Mouse (Mus musculus) olfactory bulb, adult 2 months (tissue): ENCODE results near the gene Clec16a. TPM values are rescaled to one million over a fixed set of nuclear protein-coding genes. Genes with fewer than 3 reads are reported as not detected.

Experiments used
- H3K27ac ChIP-seq: fragments of 200-500 bp; 2 replicates; pipeline ENCODE4 v1.5.1; 2012; ENCODE audit warnings: low read depth, low read length; ENCODE audit not compliant: insufficient read depth
- H3K4me1 ChIP-seq: fragments of 200-500 bp; 2 replicates; pipeline ENCODE4 v1.6.1; 2012; ENCODE audit warnings: low read length; ENCODE audit not compliant: control insufficient read depth, insufficient read depth
- H3K4me3 ChIP-seq: fragments of 200-500 bp; 2 replicates; pipeline ENCODE4 v1.5.1; 2012; ENCODE audit warnings: mild to moderate bottlenecking, low read depth, low read length, moderate library complexity; ENCODE audit not compliant: insufficient read depth
- CTCF ChIP-seq: fragments of 200-500 bp; IDR thresholded peaks from 2 replicates; pipeline ENCODE4 v1.5.1; 2012; ENCODE audit warnings: low read depth, mild to moderate bottlenecking, low read length, moderate library complexity; ENCODE audit not compliant: insufficient read depth
- POLR2A ChIP-seq: fragments of 200-500 bp; IDR thresholded peaks from 2 replicates; pipeline ENCODE4 v1.6.1; 2012; ENCODE audit warnings: mild to moderate bottlenecking, low read depth, low read length, moderate library complexity; ENCODE audit not compliant: insufficient read depth
- WGBS: fragments of 180-500 bp; shearing (Covaris S2); methylation state at CpG from one replicate; pipeline ENCODE4 v1.1.7; 2018; 5-methylcytosine and 5-hydroxymethylcytosine counted together
- polyA plus RNA-seq: library from polyadenylated mRNA; stranded (reverse); fragments of >200 nt; gene quantifications from 2 replicates; pipeline ENCODE4 v1.2.4, GENCODE M21; 2012; ENCODE audit warnings: low replicate concordance; ENCODE audit not compliant: missing spikeins, insufficient read depth, insufficient read length

Clec16a gene
- polyA plus RNA-seq, 1 experiment = 285 TPM

DNA sequence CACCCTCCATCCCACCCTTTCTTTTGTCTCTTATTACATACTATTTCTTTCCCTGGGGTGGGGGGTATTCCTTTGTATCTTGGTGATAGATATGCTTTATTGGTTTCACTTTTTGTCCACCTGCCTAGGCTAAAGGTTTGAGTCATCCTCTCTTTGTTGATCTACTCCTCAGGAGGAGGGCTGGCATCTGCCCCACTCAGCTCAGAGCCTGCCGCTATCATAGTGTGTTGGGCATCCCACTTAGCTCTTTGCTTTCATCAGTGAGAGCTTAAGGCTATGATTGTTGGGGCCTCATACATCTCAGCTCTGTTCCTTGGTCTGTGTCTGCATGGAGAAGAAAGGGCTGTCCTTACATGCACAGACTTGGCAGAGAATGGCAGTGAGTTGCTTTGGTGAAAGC lies 81.0 kb downstream of the Clec16a start:
- Histone ChIP-seq H3K4me3 (no peak overlapping the region), H3K27ac (no peak overlapping the region), H3K4me1 (peaks cover 4% of the 10 kb centered on the region; the same call in 1 of the 2 replicates)
- TF ChIP-seq CTCF = no peak
- TF ChIP-seq POLR2A = no peak
- 71% methylated on average over 1 of the region's 1 CpGs for WGBS

DNA sequence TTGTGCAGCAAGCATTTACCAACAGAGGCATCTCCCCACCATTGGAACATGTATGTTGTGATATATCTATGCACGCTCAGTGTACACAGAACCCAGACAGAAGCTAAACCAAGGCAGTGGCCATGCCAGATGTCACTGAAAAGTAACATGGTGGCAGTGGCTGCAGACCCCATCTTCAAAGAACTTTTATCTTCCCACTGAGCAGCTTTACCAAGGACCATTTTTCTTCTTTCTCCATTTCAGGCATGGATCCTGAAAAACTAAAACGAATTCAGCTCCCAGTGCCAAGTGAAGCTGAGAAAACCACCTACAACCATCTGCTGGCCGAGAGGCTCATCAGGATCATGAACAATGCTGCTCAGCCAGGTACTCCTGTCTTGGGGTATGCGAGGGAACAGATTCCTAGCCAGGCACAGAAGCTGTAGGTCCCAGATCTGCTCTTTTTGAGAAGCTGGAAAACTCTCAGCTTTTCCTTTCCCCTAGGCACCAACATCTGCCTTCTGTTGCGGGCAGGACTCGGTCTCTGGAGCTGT lies 82.1 kb downstream of the Clec16a start:
- 89% methylated on average over 6 of the region's 6 CpGs for WGBS
- Histone ChIP-seq H3K4me3 (no peak overlapping the region), H3K4me1 (peaks cover 4% of the 10 kb centered on the region; the same call in 1 of the 2 replicates), H3K27ac (no peak overlapping the region)
- TF ChIP-seq CTCF (no peak), POLR2A (no peak)

DNA sequence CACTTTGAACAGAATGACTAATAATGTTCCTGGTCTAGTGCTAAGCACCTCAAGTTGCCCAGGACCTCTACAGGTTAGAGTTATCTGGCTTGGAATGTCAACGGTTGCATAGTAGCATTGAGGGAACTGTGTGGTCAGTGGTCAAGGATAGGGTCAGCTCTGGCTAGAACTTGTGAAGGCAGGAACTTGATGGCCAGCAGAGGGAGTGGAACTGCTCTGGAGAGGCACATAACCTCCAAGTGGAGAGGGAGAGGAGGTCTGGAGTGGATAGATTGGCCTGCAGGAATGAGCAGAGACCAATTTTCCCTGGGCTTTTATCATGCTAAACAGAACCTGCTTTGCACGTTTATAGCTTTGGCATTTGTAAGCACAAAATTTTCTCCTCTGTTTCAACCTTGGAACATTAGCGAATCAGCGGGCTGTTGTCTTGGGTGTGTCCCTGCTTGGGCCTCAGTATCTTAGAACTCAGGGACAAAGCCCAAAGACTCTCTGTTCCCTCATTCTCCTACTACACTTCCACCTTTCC lies 83.0 kb downstream of the Clec16a start:
- TF ChIP-seq CTCF = no peak
- TF ChIP-seq POLR2A = no peak
- no peak overlapping the region for H3K4me3 ChIP-seq
- H3K27ac ChIP-seq = no peak overlapping the region
- 69% methylated on average over 4 of the region's 4 CpGs for WGBS
- H3K4me1 ChIP-seq = peaks cover 4% of the 10 kb centered on the region; the same call in 1 of the 2 replicates

DNA sequence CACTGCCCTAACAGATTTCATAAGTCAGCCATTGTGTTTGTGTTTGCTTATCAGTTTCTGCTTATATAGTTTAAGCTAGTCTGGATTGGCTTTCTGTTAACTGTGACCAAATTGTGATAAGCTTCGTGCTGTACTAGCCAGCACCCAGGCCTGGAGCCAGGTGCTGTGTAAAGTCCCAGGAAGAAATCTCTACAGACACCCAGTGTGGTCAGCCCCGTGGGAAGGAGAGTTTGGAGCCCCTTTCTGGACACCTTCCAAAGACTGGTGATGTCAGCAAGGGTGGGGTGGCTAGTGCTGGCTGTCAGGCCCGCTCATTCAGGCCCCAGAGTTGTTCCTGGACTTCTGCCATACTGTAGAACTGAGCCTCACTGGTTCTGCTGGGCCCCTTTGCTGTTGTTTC lies 83.8 kb downstream of the Clec16a start:
- no peak overlapping the region for H3K4me3 ChIP-seq
- peaks cover 4% of the 10 kb centered on the region; the same call in 1 of the 2 replicates for H3K4me1 ChIP-seq
- 45% methylated on average over 3 of the region's 3 CpGs for WGBS
- TF ChIP-seq CTCF (no peak), POLR2A (no peak)
- H3K27ac ChIP-seq = no peak overlapping the region

DNA sequence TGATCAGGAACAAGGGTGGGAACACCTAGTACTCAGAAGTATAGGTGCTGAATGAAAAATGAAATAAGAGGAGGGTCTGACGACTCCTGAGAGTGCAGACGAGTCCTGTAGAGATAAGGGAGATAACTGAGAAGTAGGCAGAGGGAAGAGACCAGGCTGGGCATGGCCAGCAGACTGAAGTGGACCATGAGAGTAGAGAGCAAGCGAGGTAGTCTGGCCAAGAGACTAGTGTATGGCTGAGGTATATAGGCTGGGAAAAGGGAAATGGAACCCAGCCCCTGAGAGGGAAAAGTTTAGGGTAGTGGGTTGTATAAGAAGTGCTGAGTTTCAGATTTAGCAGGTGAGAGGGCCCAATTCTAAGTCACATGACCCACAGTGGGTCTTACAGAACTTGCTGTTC lies 84.2 kb downstream of the Clec16a start:
- H3K4me3 ChIP-seq = no peak overlapping the region
- TF ChIP-seq CTCF = no peak
- no peak for TF ChIP-seq POLR2A
- H3K4me1 ChIP-seq = peaks cover 4% of the 10 kb centered on the region; the same call in 1 of the 2 replicates
- H3K27ac ChIP-seq = no peak overlapping the region
- 84% methylated on average over 3 of the region's 3 CpGs for WGBS

DNA sequence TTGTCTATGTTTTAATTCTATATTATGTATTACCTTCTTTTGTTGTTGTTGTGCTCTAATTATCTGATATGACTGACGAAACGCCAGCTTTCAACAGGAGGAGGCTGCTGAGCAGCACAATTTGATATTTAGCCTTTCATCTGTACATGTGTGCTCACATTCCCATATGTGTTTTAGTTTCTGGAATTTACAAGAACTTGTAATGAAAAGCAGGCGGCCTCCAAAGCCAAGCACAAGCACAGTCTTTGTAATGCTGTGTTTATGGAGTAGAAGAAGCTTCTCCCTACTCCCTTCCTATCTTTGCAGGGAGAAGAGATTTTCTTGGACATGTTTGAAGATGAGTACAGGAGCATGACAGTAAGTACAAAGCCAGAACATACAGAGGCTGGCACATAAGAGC lies 89.8 kb downstream of the Clec16a start:
- 95% methylated on average over 3 of the region's 3 CpGs for WGBS

DNA sequence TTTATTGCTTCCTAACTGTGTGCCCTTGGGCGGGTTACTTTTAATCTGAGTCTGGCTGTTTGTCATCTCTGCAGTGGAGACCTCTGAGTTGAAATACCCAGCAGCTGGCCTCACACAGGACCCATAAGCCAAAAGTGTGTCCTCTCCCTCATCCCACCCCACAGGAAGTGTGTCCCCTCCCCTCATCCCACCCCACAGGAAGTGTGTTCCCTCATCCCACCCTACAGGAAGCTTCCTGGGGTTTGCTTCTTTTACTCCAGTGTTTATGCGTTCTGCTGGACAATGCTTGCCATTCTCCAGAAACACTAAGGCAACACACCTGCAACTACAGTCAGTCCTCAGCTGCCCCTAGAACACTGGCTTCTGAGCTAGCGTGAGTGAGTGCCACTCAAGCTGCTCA lies 92.8 kb downstream of the Clec16a start:
- H3K4me1 ChIP-seq = no peaks in the 10 kb centered on the region
- WGBS = 75% methylated on average over 3 of the region's 3 CpGs
- H3K4me3 ChIP-seq = no peak overlapping the region
- no peak for TF ChIP-seq POLR2A
- TF ChIP-seq CTCF = no peak
- no peak overlapping the region for H3K27ac ChIP-seq

More for the DNA sequence above, 89.8 kb downstream of the Clec16a start:
- Histone ChIP-seq H3K27ac (no peak overlapping the region), H3K4me3 (no peak overlapping the region), H3K4me1 (no peaks in the 10 kb centered on the region)
- no peak for TF ChIP-seq POLR2A
- TF ChIP-seq CTCF = no peak

DNA sequence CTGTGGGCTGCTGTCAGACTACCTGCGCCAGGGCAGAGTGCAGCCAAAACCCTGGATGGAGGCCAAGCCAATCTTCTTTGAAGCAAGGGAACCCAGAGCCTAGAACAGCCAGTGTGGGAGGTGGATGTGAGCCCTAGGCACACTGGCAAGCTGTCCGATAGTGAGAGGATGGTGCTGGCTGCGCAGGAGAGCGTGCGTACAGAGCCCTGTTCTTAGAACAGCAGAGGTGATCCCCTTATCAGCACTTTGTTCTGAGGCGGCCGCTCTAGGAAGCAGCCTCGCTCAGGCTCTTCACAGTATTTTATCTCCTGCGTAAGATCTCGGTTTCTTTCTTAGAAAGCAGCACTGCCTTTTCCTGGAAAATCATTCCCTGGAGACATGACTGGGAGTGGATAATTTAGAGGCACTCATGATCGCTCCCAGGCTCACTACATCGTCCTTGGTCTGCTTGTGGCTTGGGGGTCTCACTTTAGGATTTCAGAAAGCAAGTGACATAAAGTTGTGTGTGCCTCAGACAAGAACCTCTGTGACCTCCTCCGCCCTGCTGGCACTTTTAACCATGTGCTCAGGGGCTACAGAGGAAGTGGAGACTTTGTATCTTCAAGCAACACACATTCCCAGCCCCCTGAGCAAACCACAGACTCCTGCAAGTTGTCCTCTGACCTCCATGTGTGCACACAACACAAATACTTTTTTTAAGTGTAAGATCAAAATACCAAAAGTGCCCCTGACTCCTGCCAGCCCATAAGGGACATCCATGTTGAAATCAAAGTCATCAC lies 94.2 kb downstream of the Clec16a start:
- no peak overlapping the region for H3K4me3 ChIP-seq
- 75% methylated on average over 13 of the region's 13 CpGs for WGBS
- no peak overlapping the region for H3K27ac ChIP-seq
- TF ChIP-seq CTCF = no peak
- TF ChIP-seq POLR2A = no peak
- H3K4me1 ChIP-seq = no peaks in the 10 kb centered on the region

DNA sequence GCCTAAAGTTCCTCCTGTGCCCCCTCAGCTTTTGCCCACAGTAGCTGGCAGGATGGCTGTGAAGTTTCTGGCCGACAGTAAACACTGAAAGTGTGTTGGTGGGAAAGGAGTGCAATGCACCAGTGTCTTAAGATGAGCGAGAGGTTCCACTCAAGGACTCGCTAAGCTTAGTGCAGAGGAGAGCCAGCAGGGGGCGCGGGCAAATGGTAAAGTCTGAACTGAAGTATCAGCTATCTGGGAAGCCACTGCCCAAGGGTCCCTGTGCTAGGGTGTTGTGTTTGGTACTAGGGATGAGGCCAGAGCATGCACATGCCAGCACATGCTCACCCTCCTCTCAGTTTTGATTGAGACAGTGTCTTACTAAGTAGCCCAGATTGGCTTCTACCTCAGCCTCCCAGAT lies 94.9 kb downstream of the Clec16a start:
- Histone ChIP-seq H3K4me1 (no peaks in the 10 kb centered on the region), H3K27ac (no peak overlapping the region), H3K4me3 (no peak overlapping the region)
- TF ChIP-seq POLR2A = no peak
- peak; percentile 80 for TF ChIP-seq CTCF
- 12% methylated on average over 5 of the region's 5 CpGs for WGBS

DNA sequence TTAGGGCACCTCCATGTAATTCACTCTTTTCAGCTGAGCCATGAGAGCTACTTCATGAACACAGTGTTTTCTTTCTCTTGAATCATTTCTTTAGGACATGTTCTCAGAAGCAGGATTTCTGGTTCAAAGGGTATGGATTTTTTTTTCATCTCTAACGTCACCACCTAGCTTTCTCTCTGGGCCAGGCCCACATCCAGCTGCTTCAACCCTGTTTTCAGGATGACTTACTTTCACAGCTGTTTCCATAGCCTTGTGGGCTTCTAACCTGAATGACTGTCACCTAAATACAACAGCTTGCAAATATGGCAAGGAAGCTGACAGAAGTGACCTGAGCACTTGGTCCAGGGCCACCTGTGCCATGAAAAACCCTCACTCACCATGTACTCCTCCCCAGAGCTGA lies 96.0 kb downstream of the Clec16a start:
- WGBS = 100% methylated on average over 1 of the region's 1 CpGs
- Histone ChIP-seq H3K27ac (no peak overlapping the region), H3K4me3 (no peak overlapping the region), H3K4me1 (no peaks in the 10 kb centered on the region)
- TF ChIP-seq POLR2A = no peak
- no peak for TF ChIP-seq CTCF
